Mouse (Mus musculus) layer of hippocampus, postnatal 36 days (tissue): ENCODE measurements around the gene Zfp956. TPM values are rescaled to one million over a fixed set of nuclear protein-coding genes. Genes with fewer than 3 reads are reported as not detected.
A peak's percentile ranks its signal among the peaks of the same experiment; 100 is the strongest.

Experiments
- DNase-seq, 2 experiments: peaks; one replicate each; pipeline ENCODE4 v3.0.0; 2022
- total RNA-seq, 2 experiments: library from RNA; stranded (reverse); gene quantifications; 2 replicates each; pipeline ENCODE4 v1.2.3; 2021

Gene Zfp956
- total RNA-seq, 2 experiments from 2014 or later: 20.2 to 21.9 TPM

GRCm38 (mm10) chr6:47974599-47974998 is 21.4 kb downstream of the Zfp956 start:
- no peak for DNase-seq

DNA sequence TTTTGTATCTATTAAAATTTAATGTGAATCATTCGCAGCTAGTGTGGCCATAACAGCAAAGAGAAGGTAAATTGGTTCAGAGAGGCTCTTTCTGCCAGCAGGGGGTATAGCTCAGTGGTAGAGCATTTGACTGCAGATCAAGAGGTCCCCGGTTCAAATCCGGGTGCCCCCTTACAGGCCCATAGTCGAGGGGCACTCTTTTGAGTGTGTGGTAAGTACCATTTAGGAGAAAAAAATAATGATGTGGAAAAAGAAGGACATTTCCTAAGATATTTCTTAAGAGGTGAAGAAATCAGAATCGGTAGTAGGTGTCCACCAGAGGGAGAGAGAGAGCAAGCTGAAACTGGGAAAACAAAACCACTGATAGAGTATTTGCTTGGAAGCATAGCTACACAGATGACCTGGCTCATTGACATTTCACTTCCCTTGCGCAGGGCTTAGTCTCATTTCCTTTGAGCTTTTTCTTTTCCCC is 25.7 kb downstream of the Zfp956 start:
- peak; percentile 76 to 80 for DNase-seq

DNA sequence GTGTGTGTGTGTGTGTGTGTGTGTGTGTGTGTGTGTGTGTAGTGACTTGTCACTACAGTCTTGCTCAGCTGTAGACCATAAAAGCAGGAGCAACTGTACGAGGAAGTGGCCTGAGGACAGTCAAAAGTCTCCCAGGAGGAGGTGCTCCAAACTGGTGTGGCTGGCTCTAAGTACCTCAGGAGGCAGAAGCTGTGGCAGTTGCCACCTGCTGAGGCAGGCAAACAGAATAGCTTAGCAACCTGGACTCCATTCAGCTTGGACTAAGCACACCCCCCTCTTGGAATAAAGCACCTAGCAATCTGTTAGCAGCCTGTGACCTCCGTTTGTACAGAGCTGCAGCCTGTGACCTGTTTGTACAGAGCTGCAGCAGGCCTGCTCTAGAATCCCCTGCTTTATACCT is 30.7 kb downstream of the Zfp956 start:
- DNase-seq: no peak

- no peak for DNase-seq
Observed at GRCm38 (mm10) chr6:47995661-47996060, 42.5 kb downstream of the Zfp956 start.

- no peak for DNase-seq
Observed at GRCm38 (mm10) chr6:48010727-48011126, 57.5 kb downstream of the Zfp956 start.

Other genes with a start within 250 kb of the Zfp956 start
- gene Pdia4, start 140.0 kb upstream of the Zfp956 start, total RNA-seq: 10 to 100 TPM; 76.7 to 99.9 TPM
- gene Zfp786, start 122.5 kb upstream of the Zfp956 start, total RNA-seq: 1 to 10 TPM; 5.3 to 7.3 TPM
- gene Zfp398, start 117.7 kb upstream of the Zfp956 start, total RNA-seq: 10 to 100 TPM; 20.9 to 24.4 TPM
- gene Zfp282, start 76.2 kb upstream of the Zfp956 start, total RNA-seq: 10 to 100 TPM; 13.1 to 15.8 TPM
- gene Zfp212, start 32.9 kb upstream of the Zfp956 start, total RNA-seq: 10 to 100 TPM; 18.0 to 22.3 TPM
- 10 to 100 TPM; 33.0 to 35.1 TPM for gene Zfp777, start 95.5 kb downstream of the Zfp956 start, total RNA-seq
- 10 to 100 TPM; 29.4 to 33.1 TPM for gene Zfp746, start 133.2 kb downstream of the Zfp956 start, total RNA-seq